Mouse (Mus musculus) hindbrain, embryonic 12.5 days (tissue): Measurements from ENCODE around the gene Lrrc25. TPM values are rescaled to one million over a fixed set of nuclear protein-coding genes. Genes with fewer than 3 reads are reported as not detected.
"Not testable (repeated sequence)": the region's sequence is repeated elsewhere in the genome, so short reads cannot be mapped to it uniquely, and the experiment has no call there.

Source experiments
- ATAC-seq: fragments of 200-750 bp; cut with Nextera tagmentation; 2 replicates; pipeline ENCODE4 v1.8.0; 2017; ENCODE audit warnings: moderate TSS enrichment; ENCODE audit not compliant: low FRiP score
- H3K27ac ChIP-seq: fragments of 300-500 bp; sonication (generic); 2 replicates; pipeline ENCODE4 v1.5.1; 2016; ENCODE audit warnings: mild to moderate bottlenecking
- H3K27me3 ChIP-seq: fragments of 300-500 bp; sonication (generic); 2 replicates; pipeline ENCODE4 v1.6.1; 2016; ENCODE audit warnings: mild to moderate bottlenecking
- H3K36me3 ChIP-seq: fragments of 300-500 bp; sonication (generic); 2 replicates; pipeline ENCODE4 v1.6.1; 2016; ENCODE audit warnings: mild to moderate bottlenecking
- H3K4me1 ChIP-seq: fragments of 300-500 bp; sonication (generic); 2 replicates; pipeline ENCODE4 v1.6.1; 2016
- H3K4me2 ChIP-seq: fragments of 300-500 bp; sonication (generic); replicated peaks from 2 replicates; pipeline ENCODE4 v1.6.1; 2016; ENCODE audit warnings: mild to moderate bottlenecking
- H3K4me3 ChIP-seq: fragments of 300-500 bp; sonication (generic); 2 replicates; pipeline ENCODE4 v1.5.1; 2016; ENCODE audit warnings: mild to moderate bottlenecking
- H3K9ac ChIP-seq: fragments of 300-500 bp; sonication (generic); 2 replicates; pipeline ENCODE4 v1.6.1; 2016; ENCODE audit warnings: mild to moderate bottlenecking, moderate library complexity
- H3K9me3 ChIP-seq: fragments of 300-500 bp; sonication (generic); replicated peaks from 2 replicates; pipeline ENCODE4 v1.6.1; 2016; ENCODE audit warnings: mild to moderate bottlenecking
- WGBS: fragments of 180-500 bp; shearing (Covaris S2); methylation state at CpG from one replicate; pipeline ENCODE4 v1.1.7; 2016; 5-methylcytosine and 5-hydroxymethylcytosine counted together
- polyA plus RNA-seq: library from polyadenylated mRNA; unstranded; fragments of >200 nt; fragmentation: Nextera tagmentation; extraction: Ambion mirVana; gene quantifications from 2 replicates; pipeline ENCODE4 v1.2.1, GENCODE M21; 2016

Lrrc25 gene
- 0.79 and 1.1 TPM in 2 replicates for polyA plus RNA-seq

DNA sequence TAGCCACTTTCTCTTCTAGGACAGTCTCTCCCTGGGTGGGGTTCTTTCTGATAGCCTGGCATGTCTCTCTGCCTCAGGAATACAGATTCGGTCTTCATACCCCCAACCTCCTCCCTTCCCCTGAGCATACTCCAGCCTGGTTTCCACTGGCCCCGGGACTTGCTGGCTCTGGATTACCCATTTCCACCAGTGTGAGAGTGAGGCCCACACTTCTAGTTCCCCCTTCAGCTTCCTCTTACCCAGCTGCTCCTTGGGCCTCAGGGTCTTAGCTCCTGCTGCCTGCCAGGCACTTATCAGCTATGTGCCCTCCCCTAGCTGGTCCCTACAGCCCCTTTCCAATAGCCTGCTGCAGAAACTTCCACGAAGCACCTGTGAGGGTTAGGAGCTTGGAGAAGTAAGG, at the start of gene Lrrc25:
Gene Lrrc25, plus strand, starts transcription at position 262 of the 400 bp plus-strand sequence.
- Histone ChIP-seq H3K9me3 (no peaks in the 10 kb centered on the region), H3K9ac (no peak within 1 kb of the TSS), H3K36me3 (no peaks in the 10 kb centered on the region), H3K4me1 (peaks cover 25% of the 10 kb centered on the region), H3K27ac (no peak within 1 kb of the TSS), H3K27me3 (peaks cover 7% of the 10 kb centered on the region), H3K4me2 (no peak within 1 kb of the TSS), H3K4me3 (no peak within 1 kb of the TSS)
- ATAC-seq = no peak
- WGBS = 87% methylated on average over 3 of the region's 3 CpGs

DNA sequence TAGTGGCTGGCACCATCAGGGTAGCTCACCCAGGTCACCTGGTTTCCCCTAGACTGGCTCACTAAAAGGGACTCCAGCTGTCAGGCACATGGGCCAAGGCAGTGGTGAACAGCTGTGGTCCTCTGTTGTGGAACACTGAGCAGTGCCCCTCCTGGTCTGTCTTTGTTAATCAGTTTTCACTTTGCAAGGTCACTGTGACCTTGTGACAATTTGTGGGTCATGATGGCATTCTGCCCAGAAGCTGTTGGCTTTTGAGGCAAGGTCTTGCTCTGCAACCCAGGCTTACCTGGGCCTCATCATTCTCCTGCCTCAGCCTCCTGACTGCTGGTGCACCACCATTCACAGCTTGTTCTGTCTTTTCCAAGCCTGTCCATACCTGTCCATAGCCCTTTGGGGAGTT, 45.6 kb upstream of the Lrrc25 start:
- no peak overlapping the region for H3K4me3 ChIP-seq
- H3K9ac ChIP-seq = no peak overlapping the region
- no peaks in the 10 kb centered on the region for H3K9me3 ChIP-seq
- H3K4me1 ChIP-seq = peaks cover 7% of the 10 kb centered on the region
- H3K36me3 ChIP-seq = peaks cover 21% of the 10 kb centered on the region
- ATAC-seq = no peak
- H3K27ac ChIP-seq = no peak overlapping the region
- no peaks in the 10 kb centered on the region for H3K27me3 ChIP-seq
- H3K4me2 ChIP-seq = no peak overlapping the region

DNA sequence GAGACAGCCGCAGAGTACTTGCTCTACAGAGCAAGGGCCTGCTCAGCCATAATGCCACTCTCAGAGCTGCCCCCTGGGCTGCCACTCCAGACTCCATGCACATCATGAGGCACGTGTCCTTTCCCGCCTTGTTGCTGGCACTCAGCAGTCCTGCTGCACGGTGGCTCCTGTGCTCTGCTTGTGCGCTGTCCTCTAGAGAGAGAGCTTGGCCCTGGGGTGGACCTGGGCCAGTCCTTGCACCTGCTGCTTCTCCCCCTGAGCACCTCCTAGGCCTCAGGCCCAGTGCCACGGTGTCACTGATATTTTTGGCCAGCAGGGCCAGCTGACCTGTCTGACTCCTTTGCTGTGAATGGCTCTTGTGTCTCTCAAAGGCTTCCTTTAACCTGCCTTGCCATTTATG, 45.0 kb upstream of the Lrrc25 start:
- 82% methylated on average over 6 of the region's 6 CpGs for WGBS
- Histone ChIP-seq H3K4me3 (no peak overlapping the region), H3K4me1 (peaks cover 3% of the 10 kb centered on the region), H3K36me3 (peaks cover 22% of the 10 kb centered on the region), H3K27ac (no peak overlapping the region), H3K27me3 (no peaks in the 10 kb centered on the region), H3K9me3 (no peaks in the 10 kb centered on the region), H3K9ac (no peak overlapping the region), H3K4me2 (no peak overlapping the region)
- ATAC-seq = no peak

DNA sequence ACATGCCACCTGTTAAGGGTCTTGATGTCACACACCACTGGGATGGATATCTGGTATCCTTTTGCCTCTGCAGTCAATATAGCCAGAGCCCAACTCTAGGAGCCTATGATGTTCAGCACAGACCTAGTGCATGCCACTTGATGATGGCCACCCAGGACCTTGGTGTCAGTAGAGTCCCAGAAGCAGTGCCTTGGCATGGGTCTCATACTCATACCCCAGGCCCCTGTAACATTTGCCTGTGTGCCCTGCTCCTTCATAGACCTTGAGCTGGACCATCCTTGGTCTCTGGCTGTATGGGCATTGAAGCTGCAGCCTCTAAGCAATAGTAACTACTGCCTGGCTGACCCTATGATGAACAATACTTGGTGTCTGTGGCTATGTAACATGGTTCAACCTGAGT, 41.7 kb upstream of the Lrrc25 start:
- ATAC-seq = no peak

DNA sequence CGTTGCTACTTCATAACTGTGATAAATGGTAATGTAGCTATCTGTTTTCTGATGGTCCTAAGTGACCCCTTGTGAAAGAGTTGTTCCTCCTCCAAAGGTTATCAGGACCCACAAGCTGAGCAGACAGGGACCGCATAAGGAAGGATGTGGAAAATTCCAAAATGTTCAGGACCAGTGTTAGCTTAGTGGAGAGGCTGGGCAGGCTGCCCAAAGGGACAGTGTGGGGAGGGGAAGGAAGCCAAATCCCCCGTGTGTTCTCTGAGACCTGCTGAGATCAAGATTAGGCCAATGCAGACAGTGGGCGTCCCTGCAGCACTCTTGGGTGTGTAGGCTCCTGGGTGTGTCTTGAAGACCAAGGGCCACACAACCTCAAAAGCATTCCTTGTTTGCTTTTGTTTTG, 41.0 kb upstream of the Lrrc25 start:
- WGBS = 94% methylated on average over 4 of the region's 4 CpGs
- Histone ChIP-seq H3K27ac (no peak overlapping the region), H3K4me3 (no peak overlapping the region), H3K36me3 (peaks cover 39% of the 10 kb centered on the region), H3K27me3 (no peaks in the 10 kb centered on the region), H3K4me2 (no peak overlapping the region), H3K9ac (no peak overlapping the region), H3K4me1 (peaks cover 3% of the 10 kb centered on the region), H3K9me3 (no peaks in the 10 kb centered on the region)
- no peak for ATAC-seq

More for the DNA sequence above, 41.7 kb upstream of the Lrrc25 start:
- Histone ChIP-seq H3K9me3 (no peaks in the 10 kb centered on the region), H3K36me3 (peaks cover 42% of the 10 kb centered on the region), H3K4me1 (peaks cover 3% of the 10 kb centered on the region), H3K4me3 (no peak overlapping the region), H3K27ac (no peak overlapping the region), H3K9ac (no peak overlapping the region), H3K4me2 (no peak overlapping the region), H3K27me3 (no peaks in the 10 kb centered on the region)

DNA sequence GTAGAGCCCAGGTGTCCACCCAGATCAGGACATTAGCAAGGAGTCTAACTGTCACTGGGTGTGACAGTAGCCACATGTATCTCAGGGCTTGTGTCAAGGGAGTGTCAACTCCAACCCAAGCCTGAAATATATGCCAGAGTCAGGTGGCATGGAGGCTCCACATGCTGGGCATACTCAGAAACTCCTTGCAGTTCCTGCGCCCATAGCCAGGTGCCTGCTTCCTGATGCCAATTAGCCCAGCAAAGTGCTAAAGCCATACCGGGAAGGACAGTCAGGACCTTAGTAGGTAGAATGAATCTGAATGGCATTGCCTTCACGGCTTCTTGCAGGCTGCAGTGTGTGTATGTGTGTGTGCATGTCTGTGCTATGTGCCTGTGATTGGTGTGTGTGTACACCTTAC, 38.7 kb upstream of the Lrrc25 start:
- Histone ChIP-seq H3K36me3 (peaks cover 61% of the 10 kb centered on the region), H3K27me3 (no peaks in the 10 kb centered on the region), H3K4me3 (no peak overlapping the region), H3K4me1 (no peaks in the 10 kb centered on the region), H3K4me2 (no peak overlapping the region), H3K27ac (no peak overlapping the region), H3K9ac (no peak overlapping the region), H3K9me3 (no peaks in the 10 kb centered on the region)
- 94% methylated on average over 3 of the region's 3 CpGs for WGBS
- no peak for ATAC-seq

DNA sequence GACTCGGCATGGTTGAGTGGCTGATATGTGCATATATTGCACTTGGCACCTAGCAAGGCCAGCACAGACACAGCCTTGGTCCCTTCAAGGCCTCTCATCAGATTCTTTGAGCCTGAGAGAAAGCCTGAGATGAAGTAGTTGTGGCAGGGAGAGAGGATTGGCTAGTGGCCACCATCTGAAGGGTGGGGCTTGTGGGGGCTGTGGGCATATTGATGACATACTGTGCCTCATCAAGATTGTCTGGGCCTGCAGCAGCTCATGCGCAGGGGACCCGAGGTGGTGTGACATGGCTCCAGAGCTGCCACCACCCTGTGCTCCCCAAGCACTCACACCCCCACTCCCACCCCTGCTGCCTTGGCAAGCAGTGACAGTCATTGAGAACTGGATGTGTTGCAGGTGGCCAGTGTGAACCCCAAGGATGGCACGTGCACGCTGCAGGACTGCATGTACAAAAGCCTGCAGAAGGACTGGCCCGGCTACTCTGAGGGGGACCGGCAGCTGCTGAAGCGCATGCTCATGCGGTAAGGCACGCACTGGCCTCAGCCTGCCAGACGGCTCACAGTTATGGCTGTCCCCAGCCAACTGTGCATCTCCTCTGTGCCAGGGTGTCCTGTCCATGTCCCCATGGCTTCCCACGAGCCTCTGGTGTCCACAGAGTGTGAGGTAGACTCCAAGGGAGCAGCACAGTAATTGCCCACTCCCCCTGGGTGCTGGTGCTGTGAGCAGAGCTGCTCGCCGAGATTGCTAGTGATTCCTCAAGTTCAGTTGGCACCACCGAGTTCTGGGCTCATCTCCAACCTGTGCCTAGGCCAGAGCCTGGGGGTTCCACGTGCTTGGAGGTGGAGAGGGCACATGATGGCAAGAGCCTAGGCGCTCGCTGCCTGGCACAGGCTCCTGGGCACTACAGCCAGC, 32.2 kb upstream of the Lrrc25 start:
- no peak for ATAC-seq
- Histone ChIP-seq H3K27ac (no peak overlapping the region), H3K4me2 (no peak overlapping the region), H3K4me3 (no peak overlapping the region), H3K9me3 (no peaks in the 10 kb centered on the region), H3K9ac (no peak overlapping the region), H3K36me3 (peaks cover 89% of the 10 kb centered on the region), H3K4me1 (no peaks in the 10 kb centered on the region), H3K27me3 (no peaks in the 10 kb centered on the region)
- WGBS = 92% methylated on average over 18 of the region's 18 CpGs

DNA sequence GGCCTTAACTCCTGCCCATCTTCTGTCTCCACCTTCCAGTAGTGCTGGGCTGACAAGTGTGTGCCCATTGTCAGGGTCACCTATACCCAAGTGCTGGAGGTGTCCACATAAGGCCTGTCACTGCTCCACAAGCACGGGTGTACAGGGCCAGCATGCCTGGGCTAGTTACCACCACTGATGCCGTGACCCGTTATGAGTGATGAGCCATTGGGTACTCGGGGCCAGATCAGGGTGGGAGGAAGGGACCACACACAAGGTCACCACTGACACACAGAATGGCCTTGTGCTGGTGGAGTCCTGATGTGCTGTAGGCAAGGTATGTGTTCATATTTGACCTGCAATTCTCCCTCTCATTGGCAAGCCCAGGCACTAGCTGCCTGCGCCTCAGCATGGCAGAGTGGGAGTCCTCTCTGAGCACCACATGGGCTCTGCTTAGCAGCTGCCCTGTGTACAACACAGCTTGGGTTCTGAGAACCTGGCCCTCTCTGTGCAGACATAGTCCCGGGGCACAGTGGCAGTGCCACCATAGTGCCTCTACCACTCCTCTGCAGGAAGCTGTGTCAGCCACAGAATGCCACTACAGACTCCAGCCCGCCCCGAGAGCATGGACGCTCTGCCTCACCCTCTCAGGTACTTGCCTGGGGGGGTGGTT, 31.2 kb upstream of the Lrrc25 start:
- peak; percentile 20; the same call in 1 of the 2 replicates for ATAC-seq
- 0 out of 2 replicates have a peak overlapping the region, but pooled peaks have one; percentile 17 for H3K27ac ChIP-seq
- no peaks in the 10 kb centered on the region for H3K4me1 ChIP-seq
- no peaks in the 10 kb centered on the region for H3K9me3 ChIP-seq
- no peaks in the 10 kb centered on the region for H3K27me3 ChIP-seq
- peaks cover 91% of the 10 kb centered on the region for H3K36me3 ChIP-seq
- 90% methylated on average over 9 of the region's 9 CpGs for WGBS
- H3K4me3 ChIP-seq = no peak overlapping the region
- H3K9ac ChIP-seq = no peak overlapping the region
- H3K4me2 ChIP-seq = no peak overlapping the region

DNA sequence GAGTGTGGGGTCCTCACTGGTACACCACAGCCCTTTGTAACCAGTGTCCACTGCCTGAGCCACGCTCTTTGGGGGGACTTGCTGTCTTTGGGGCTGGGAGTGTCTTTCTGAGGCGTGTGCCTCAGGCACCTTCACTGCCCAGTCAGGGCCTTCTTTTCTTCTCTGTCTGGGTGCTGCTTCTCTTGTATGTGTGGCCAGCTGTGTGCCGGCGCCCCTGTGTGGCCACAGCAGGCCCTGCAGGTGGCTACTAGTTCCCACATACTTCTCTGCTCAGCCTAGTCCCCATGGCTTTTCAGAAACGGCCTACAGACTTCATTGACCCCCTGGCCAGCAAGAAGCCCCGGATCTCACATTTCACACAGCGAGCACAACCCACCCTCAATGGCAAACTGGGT, 30.7 kb upstream of the Lrrc25 start:
- Histone ChIP-seq H3K4me3 (no peak overlapping the region), H3K4me2 (no peak overlapping the region), H3K27ac (0 out of 2 replicates have a peak overlapping the region, but pooled peaks have one; percentile 17), H3K4me1 (no peaks in the 10 kb centered on the region), H3K27me3 (no peaks in the 10 kb centered on the region), H3K9me3 (no peaks in the 10 kb centered on the region), H3K9ac (no peak overlapping the region), H3K36me3 (peaks cover 93% of the 10 kb centered on the region)
- ATAC-seq = peak; percentile 71
- 42% methylated on average over 7 of the region's 7 CpGs for WGBS

DNA sequence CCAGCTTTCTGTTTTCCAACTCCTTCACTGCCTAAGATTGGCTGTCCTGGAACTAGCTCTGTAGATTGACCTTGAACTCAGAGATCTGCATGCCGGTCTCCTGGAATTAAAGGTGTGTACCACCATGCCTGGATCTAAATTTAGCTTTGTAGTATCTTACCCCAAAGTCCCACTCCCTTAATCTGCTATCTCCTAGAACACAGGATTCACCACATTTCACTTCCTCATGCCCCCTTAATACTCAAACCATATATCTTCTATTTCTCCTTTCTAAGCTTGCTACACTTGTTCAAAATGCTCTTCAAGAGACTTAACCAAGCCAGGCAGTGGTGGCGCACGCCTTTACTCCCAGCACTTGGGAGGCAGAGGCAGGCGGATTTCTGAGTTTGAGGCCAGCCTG, 28.0 kb upstream of the Lrrc25 start:
- peaks cover 89% of the 10 kb centered on the region for H3K36me3 ChIP-seq
- H3K9ac ChIP-seq, ATAC-seq, H3K4me1 ChIP-seq, H3K9me3 ChIP-seq, H3K27ac ChIP-seq, H3K27me3 ChIP-seq, H3K4me2 ChIP-seq, H3K4me3 ChIP-seq: not testable (repeated sequence)
- WGBS = 93% methylated on average over 4 of the region's 4 CpGs

DNA sequence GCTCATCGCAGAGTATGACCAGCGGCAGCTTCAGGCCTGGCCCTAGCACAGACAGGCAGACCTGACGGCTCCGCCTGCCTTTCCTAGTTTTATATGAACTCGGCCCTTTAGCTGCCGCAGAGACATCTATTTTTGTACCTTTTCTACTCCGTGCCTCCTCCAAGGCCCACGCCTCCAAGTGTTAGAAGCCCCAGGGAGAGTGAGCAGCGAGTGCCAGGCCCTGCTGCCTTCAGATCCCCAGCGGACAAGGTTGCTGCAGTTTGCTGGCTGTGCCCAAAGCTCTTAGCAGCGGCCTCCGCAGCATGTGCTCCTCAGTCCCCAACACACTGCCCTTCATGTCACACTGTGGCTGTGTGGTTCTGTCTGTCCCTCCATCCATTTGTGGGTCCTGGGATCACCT, 24.4 kb upstream of the Lrrc25 start:
- Histone ChIP-seq H3K36me3 (peaks cover 64% of the 10 kb centered on the region), H3K4me1 (peaks cover 32% of the 10 kb centered on the region), H3K9me3 (no peaks in the 10 kb centered on the region), H3K27ac (0 out of 2 replicates have a peak overlapping the region, but pooled peaks have one; percentile 35), H3K9ac (no peak overlapping the region), H3K27me3 (peaks cover 13% of the 10 kb centered on the region), H3K4me3 (no peak overlapping the region), H3K4me2 (no peak overlapping the region)
- 89% methylated on average over 12 of the region's 12 CpGs for WGBS
- no peak for ATAC-seq

DNA sequence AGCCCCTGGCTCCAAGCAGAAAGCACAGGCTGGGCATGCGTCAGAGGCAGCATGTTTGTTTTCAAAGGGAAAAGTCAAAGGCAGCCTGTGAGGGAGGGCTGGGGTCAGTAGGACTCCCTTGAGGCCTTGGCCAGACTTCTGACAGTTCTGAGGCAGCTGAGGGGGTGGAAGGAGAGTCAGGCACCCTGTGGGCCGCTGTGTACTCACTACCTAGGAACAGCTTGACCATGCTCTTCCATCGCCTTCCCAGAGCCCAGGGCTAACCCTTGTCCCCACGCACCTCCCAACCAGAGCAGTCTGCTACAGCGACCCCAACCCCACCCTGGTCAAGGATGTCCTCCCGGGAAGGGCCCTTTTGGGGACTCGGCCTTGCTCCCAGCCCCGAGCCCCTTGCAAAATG, 22.8 kb upstream of the Lrrc25 start:
- peaks cover 23% of the 10 kb centered on the region for H3K27me3 ChIP-seq
- no peak overlapping the region for H3K9ac ChIP-seq
- H3K4me1 ChIP-seq = peaks cover 44% of the 10 kb centered on the region
- H3K9me3 ChIP-seq = no peaks in the 10 kb centered on the region
- WGBS = 49% methylated on average over 8 of the region's 8 CpGs
- H3K36me3 ChIP-seq = peaks cover 58% of the 10 kb centered on the region
- no peak for ATAC-seq
- no peak overlapping the region for H3K4me3 ChIP-seq
- H3K4me2 ChIP-seq = peak overlapping the region; percentile 98
- H3K27ac ChIP-seq = peak overlapping the region; percentile 76
